Mouse (Mus musculus): ENCODE results near the gene Zcwpw1. TPM values are rescaled to one million over a fixed set of nuclear protein-coding genes. Genes with fewer than 3 reads are reported as not detected.
A peak's percentile ranks its signal among the peaks of the same experiment; 100 is the strongest.
"Not testable (repeated sequence)": the region's sequence is repeated elsewhere in the genome, so short reads cannot be mapped to it uniquely, and the experiment has no call there.

The Zcwpw1 gene
- polyA plus RNA-seq, 1 experiment from 2014 or later: 12.5 TPM

- no peak for DNase-seq (ENCODE audit: low spot score)
- Histone ChIP-seq H3K4me1 (peaks cover 48% of the 10 kb centered on the region), H3K9me3 (no peaks in the 10 kb centered on the region), H3K27me3 (ENCODE audit: insufficient read depth, poor library complexity, severe bottlenecking) (no peaks in the 10 kb centered on the region), H3K27ac (peak overlapping the region; percentile 94), H3K36me3 (peaks cover 25% of the 10 kb centered on the region), H3K4me3 (peak overlapping the region; percentile 85)
- WGBS: 4% methylated on average over 26 of the region's 26 CpGs
These were observed 40.2 kb upstream of the Zcwpw1 start for GRCm38 (mm10) chr5:137747326-137747961.

- H3K4me3 ChIP-seq: peak overlapping the region; percentile 85
- DNase-seq (ENCODE audit: low spot score): no peak
- peak overlapping the region; percentile 94 for H3K27ac ChIP-seq
- no peaks in the 10 kb centered on the region for H3K27me3 ChIP-seq (ENCODE audit: insufficient read depth, poor library complexity, severe bottlenecking)
- no peaks in the 10 kb centered on the region for H3K9me3 ChIP-seq
- H3K4me1 ChIP-seq: peaks cover 56% of the 10 kb centered on the region
- peaks cover 33% of the 10 kb centered on the region for H3K36me3 ChIP-seq
- WGBS: 33% methylated on average over 5 of the region's 5 CpGs
These were observed 39.3 kb upstream of the Zcwpw1 start for GRCm38 (mm10) chr5:137748130-137748770.

- Histone ChIP-seq H3K4me3 (peak overlapping the region; percentile 85), H3K36me3 (peaks cover 43% of the 10 kb centered on the region), H3K4me1 (peaks cover 65% of the 10 kb centered on the region), H3K9me3 (no peaks in the 10 kb centered on the region), H3K27me3 (ENCODE audit: insufficient read depth, poor library complexity, severe bottlenecking) (no peaks in the 10 kb centered on the region), H3K27ac (peak overlapping the region; percentile 94)
- no peak for DNase-seq (ENCODE audit: low spot score)
- WGBS: 57% methylated on average over 6 of the region's 6 CpGs
These were observed 38.3 kb upstream of the Zcwpw1 start for GRCm38 (mm10) chr5:137749196-137749836.

GRCm38 (mm10) chr5:137750212-137750611 lies 37.4 kb upstream of the Zcwpw1 start:
- DNase-seq (ENCODE audit: low spot score); H3K9me3 ChIP-seq; H3K27me3 ChIP-seq (ENCODE audit: insufficient read depth, poor library complexity, severe bottlenecking); H3K4me3 ChIP-seq: not testable (repeated sequence)
- H3K4me1 ChIP-seq: peaks cover 64% of the 10 kb centered on the region
- peaks cover 48% of the 10 kb centered on the region for H3K36me3 ChIP-seq
- 95% methylated on average over 8 of the region's 8 CpGs for WGBS
- 0 out of 2 replicates have a peak overlapping the region, but pooled peaks have one; percentile 78 for H3K27ac ChIP-seq

GRCm38 (mm10) chr5:137751221-137751887 lies 36.2 kb upstream of the Zcwpw1 start:
- H3K27me3 ChIP-seq (ENCODE audit: insufficient read depth, poor library complexity, severe bottlenecking): no peaks in the 10 kb centered on the region
- DNase-seq (ENCODE audit: low spot score): no peak
- peaks cover 58% of the 10 kb centered on the region for H3K36me3 ChIP-seq
- 82% methylated on average over 13 of the region's 13 CpGs for WGBS
- peaks cover 76% of the 10 kb centered on the region for H3K4me1 ChIP-seq
- peak overlapping the region; percentile 24 for H3K4me3 ChIP-seq
- peak overlapping the region; percentile 78 for H3K27ac ChIP-seq
- H3K9me3 ChIP-seq: no peaks in the 10 kb centered on the region

GRCm38 (mm10) chr5:137751988-137752387 lies 35.6 kb upstream of the Zcwpw1 start:
- Histone ChIP-seq H3K27me3 (ENCODE audit: insufficient read depth, poor library complexity, severe bottlenecking) (no peaks in the 10 kb centered on the region), H3K9me3 (no peaks in the 10 kb centered on the region), H3K4me3 (no peak overlapping the region), H3K4me1 (peaks cover 81% of the 10 kb centered on the region), H3K27ac (peak overlapping the region; percentile 42; the same call in 1 of the 2 replicates), H3K36me3 (peaks cover 65% of the 10 kb centered on the region)
- no peak for DNase-seq (ENCODE audit: low spot score)
- 86% methylated on average over 6 of the region's 6 CpGs for WGBS

GRCm38 (mm10) chr5:137753111-137753832 lies 34.3 kb upstream of the Zcwpw1 start:
- Histone ChIP-seq H3K27me3 (ENCODE audit: insufficient read depth, poor library complexity, severe bottlenecking) (no peaks in the 10 kb centered on the region), H3K4me3 (0 out of 2 replicates have a peak overlapping the region, but pooled peaks have one; percentile 0), H3K27ac (peak overlapping the region; percentile 30; the same call in 1 of the 2 replicates), H3K36me3 (peaks cover 74% of the 10 kb centered on the region), H3K9me3 (no peaks in the 10 kb centered on the region), H3K4me1 (peaks cover 73% of the 10 kb centered on the region)
- WGBS: 59% methylated on average over 13 of the region's 13 CpGs
- DNase-seq (ENCODE audit: low spot score): no peak

GRCm38 (mm10) chr5:137755425-137755824 lies 32.2 kb upstream of the Zcwpw1 start:
- Histone ChIP-seq H3K36me3 (peaks cover 86% of the 10 kb centered on the region), H3K4me3 (no peak overlapping the region), H3K4me1 (peaks cover 70% of the 10 kb centered on the region), H3K27me3 (ENCODE audit: insufficient read depth, poor library complexity, severe bottlenecking) (no peaks in the 10 kb centered on the region), H3K9me3 (no peaks in the 10 kb centered on the region), H3K27ac (peak overlapping the region; percentile 52; the same call in 1 of the 2 replicates)
- no peak for DNase-seq (ENCODE audit: low spot score)
- 87% methylated on average over 5 of the region's 5 CpGs for whole genome bisulfite sequencing

- Histone ChIP-seq H3K27ac (0 out of 2 replicates have a peak overlapping the region, but pooled peaks have one; percentile 52), H3K36me3 (peaks cover 82% of the 10 kb centered on the region), H3K4me1 (peaks cover 65% of the 10 kb centered on the region), H3K9me3 (no peaks in the 10 kb centered on the region), H3K27me3 (ENCODE audit: insufficient read depth, poor library complexity, severe bottlenecking) (no peaks in the 10 kb centered on the region), H3K4me3 (no peak overlapping the region)
- no peak for DNase-seq (ENCODE audit: low spot score)
- WGBS: 52% methylated on average over 3 of the region's 3 CpGs
These were observed 31.5 kb upstream of the Zcwpw1 start for GRCm38 (mm10) chr5:137756106-137756505.

- peaks cover 55% of the 10 kb centered on the region for H3K4me1 ChIP-seq
- H3K4me3 ChIP-seq: no peak overlapping the region
- no peaks in the 10 kb centered on the region for H3K9me3 ChIP-seq
- 36% methylated on average over 10 of the region's 10 CpGs for WGBS
- H3K27ac ChIP-seq: peak overlapping the region; percentile 43; the same call in 1 of the 2 replicates
- H3K27me3 ChIP-seq (ENCODE audit: insufficient read depth, poor library complexity, severe bottlenecking): no peaks in the 10 kb centered on the region
- DNase-seq (ENCODE audit: low spot score): peak; percentile 92
- H3K36me3 ChIP-seq: peaks cover 72% of the 10 kb centered on the region
These were observed 30.5 kb upstream of the Zcwpw1 start for GRCm38 (mm10) chr5:137756882-137757661.

GRCm38 (mm10) chr5:137757887-137758286 lies 29.7 kb upstream of the Zcwpw1 start:
- DNase-seq (ENCODE audit: low spot score): no peak
- WGBS: 76% methylated on average over 6 of the region's 6 CpGs
- peaks cover 69% of the 10 kb centered on the region for H3K36me3 ChIP-seq
- H3K4me3 ChIP-seq: no peak overlapping the region
- H3K27ac ChIP-seq: no peak overlapping the region
- peaks cover 48% of the 10 kb centered on the region for H3K4me1 ChIP-seq
- H3K9me3 ChIP-seq: no peaks in the 10 kb centered on the region
- H3K27me3 ChIP-seq (ENCODE audit: insufficient read depth, poor library complexity, severe bottlenecking): no peaks in the 10 kb centered on the region

Data from heart, embryonic 10.5 days (tissue).